Mouse (Mus musculus) MEL (cell line): Measurements from ENCODE around the gene Cdiptos. TPM values are rescaled to one million over a fixed set of nuclear protein-coding genes. Genes with fewer than 3 reads are reported as not detected.
A peak's percentile ranks its signal among the peaks of the same experiment; 100 is the strongest.

Source experiments
- DNase-seq: peaks from one replicate; pipeline ENCODE4 v3.0.0; 2011; ENCODE audit warnings: low read depth, low spot score
- H3K27ac ChIP-seq: 2 replicates; pipeline ENCODE4 v1.5.1; 2012; ENCODE audit warnings: low read depth, mild to moderate bottlenecking, control low read depth, low read length, moderate library complexity; ENCODE audit not compliant: control insufficient read depth
- H3K27me3 ChIP-seq, 2 experiments: fragments of 150-350 bp in 1 of 2; sonication (generic) in 1 of 2; 2 replicates each; pipeline ENCODE4 v1.6.1; 2012; ENCODE audit warnings: low read length in 2 of 2, mild to moderate bottlenecking in 2 of 2, improper control_type of control experiment in 1 of 2, moderate library complexity in 1 of 2; ENCODE audit not compliant: insufficient read depth in 2 of 2, control insufficient read depth in 1 of 2
- H3K36me3 ChIP-seq, 2 experiments: 2 replicates each; pipeline ENCODE4 v1.6.1; 2012 to 2014; ENCODE audit warnings: low read length in 2 of 2, improper control_type of control experiment in 1 of 2, inconsistent platforms in 1 of 2, mild to moderate bottlenecking in 1 of 2; ENCODE audit not compliant: insufficient read depth in 2 of 2, control insufficient read depth in 1 of 2
- H3K4me1 ChIP-seq, 2 experiments: fragments of 150-350 bp in 1 of 2; sonication (generic) in 1 of 2; 2 replicates each; pipeline ENCODE4 v1.6.1; 2012; ENCODE audit warnings: low read length in 2 of 2, improper control_type of control experiment in 1 of 2, mild to moderate bottlenecking in 1 of 2; ENCODE audit not compliant: insufficient read depth in 2 of 2, control insufficient read depth in 1 of 2
- H3K4me3 ChIP-seq, 2 experiments: fragments of 150-350 bp in 1 of 2; sonication (generic) in 1 of 2; 2 replicates each; pipeline ENCODE4 v1.5.1; 2012; ENCODE audit warnings: low read depth in 2 of 2, low read length in 2 of 2, mild to moderate bottlenecking in 2 of 2, moderate library complexity in 2 of 2, control low read depth in 1 of 2, improper control_type of control experiment in 1 of 2; ENCODE audit not compliant: control insufficient read depth in 1 of 2, insufficient read depth in 1 of 2
- H3K79me2 ChIP-seq: 2 replicates; pipeline ENCODE4 v1.6.1; 2012; ENCODE audit warnings: mild to moderate bottlenecking, low read length, moderate library complexity; ENCODE audit not compliant: control insufficient read depth, poor library complexity, insufficient read depth
- H3K9ac ChIP-seq: 2 replicates; pipeline ENCODE4 v1.6.1; 2012; ENCODE audit warnings: low read depth, mild to moderate bottlenecking, control low read depth, low read length, moderate library complexity; ENCODE audit not compliant: control insufficient read depth, poor library complexity, severe bottlenecking
- H3K9me3 ChIP-seq: fragments of 150-350 bp; sonication (generic); replicated peaks from 2 replicates; pipeline ENCODE4 v1.6.1; 2012; ENCODE audit warnings: mild to moderate bottlenecking, low read length, improper control_type of control experiment, moderate library complexity; ENCODE audit not compliant: insufficient read depth
- CHD1 ChIP-seq: IDR thresholded peaks from 2 replicates; pipeline ENCODE4 v1.6.1; 2012; ENCODE audit warnings: low read depth, mild to moderate bottlenecking, inconsistent platforms, low read length, improper control_type of control experiment
- CHD2 ChIP-seq: IDR thresholded peaks from 2 replicates; pipeline ENCODE4 v1.6.1; 2011; ENCODE audit warnings: low read length, improper control_type of control experiment
- CTCF ChIP-seq, 3 experiments: IDR thresholded peaks in 2 of 3; conservative IDR thresholded peaks in 1 of 3; 2 replicates each; pipeline ENCODE4 v1.5.1; 2011 to 2012; ENCODE audit warnings: low read length in 3 of 3, low read depth in 2 of 3, mild to moderate bottlenecking in 2 of 3, improper control_type of control experiment in 1 of 3, inconsistent platforms in 1 of 3, mixed read lengths in 1 of 3, moderate library complexity in 1 of 3; ENCODE audit not compliant: control insufficient read depth in 1 of 3, insufficient read depth in 1 of 3, poor library complexity in 1 of 3, severe bottlenecking in 1 of 3
- ELF1 ChIP-seq: IDR thresholded peaks from 2 replicates; pipeline ENCODE4 v1.6.1; 2014; ENCODE audit warnings: low read depth, mild to moderate bottlenecking, inconsistent platforms, low read length, improper control_type of control experiment, moderate library complexity
- EP300 ChIP-seq, 2 experiments: IDR thresholded peaks; 2 replicates each; pipeline ENCODE4 v1.6.1; 2011; ENCODE audit warnings: improper control_type of control experiment in 2 of 2, low read length in 2 of 2, low read depth in 1 of 2, mild to moderate bottlenecking in 1 of 2
- ETS1 ChIP-seq: IDR thresholded peaks from 2 replicates; pipeline ENCODE4 v1.6.1; 2012; ENCODE audit warnings: low read depth, mild to moderate bottlenecking, inconsistent platforms, low read length, improper control_type of control experiment, moderate library complexity
- GABPA ChIP-seq: IDR thresholded peaks from 2 replicates; pipeline ENCODE4 v1.6.1; 2012; ENCODE audit warnings: low read depth, mild to moderate bottlenecking, inconsistent platforms, low read length, improper control_type of control experiment, moderate library complexity
- GATA1 ChIP-seq: IDR thresholded peaks from 2 replicates; pipeline ENCODE4 v1.6.1; 2011; ENCODE audit warnings: low read depth, low read length, improper control_type of control experiment
- HCFC1 ChIP-seq: IDR thresholded peaks from 2 replicates; pipeline ENCODE4 v1.6.1; 2012; ENCODE audit warnings: low read depth, mild to moderate bottlenecking, inconsistent platforms, low read length, improper control_type of control experiment, moderate library complexity
- MEF2A ChIP-seq: IDR thresholded peaks from 2 replicates; pipeline ENCODE4 v1.6.1; 2014; ENCODE audit warnings: low read depth, mild to moderate bottlenecking, inconsistent platforms, low read length, improper control_type of control experiment; ENCODE audit not compliant: poor library complexity, insufficient replicate concordance, severe bottlenecking; ENCODE audit errors: extremely low read depth
- MYB ChIP-seq: IDR thresholded peaks from 2 replicates; pipeline ENCODE4 v1.6.1; 2011; ENCODE audit warnings: mild to moderate bottlenecking, low read depth, low read length, improper control_type of control experiment
- MYC ChIP-seq: IDR thresholded peaks from 2 replicates; pipeline ENCODE4 v1.6.1; 2011; ENCODE audit warnings: low read depth, mild to moderate bottlenecking, low read length, improper control_type of control experiment, moderate library complexity
- NELFE ChIP-seq: IDR thresholded peaks from 2 replicates; pipeline ENCODE4 v1.6.1; 2011; ENCODE audit warnings: low read depth, low read length, improper control_type of control experiment
- POLR2AphosphoS5 ChIP-seq: IDR thresholded peaks from 2 replicates; pipeline ENCODE4 v1.6.1; 2012; ENCODE audit warnings: low read depth, borderline replicate concordance, mild to moderate bottlenecking, inconsistent platforms, low read length, moderate library complexity, mixed read lengths
- RAD21 ChIP-seq: IDR thresholded peaks from 2 replicates; pipeline ENCODE4 v1.6.1; 2011; ENCODE audit warnings: mild to moderate bottlenecking, low read depth, low read length, improper control_type of control experiment
- RCOR1 ChIP-seq: IDR thresholded peaks from 2 replicates; pipeline ENCODE4 v1.6.1; 2012; ENCODE audit warnings: low read depth, mild to moderate bottlenecking, inconsistent platforms, low read length, improper control_type of control experiment
- SMC3 ChIP-seq: IDR thresholded peaks from 2 replicates; pipeline ENCODE4 v1.6.1; 2011; ENCODE audit warnings: low read depth, low read length, improper control_type of control experiment
- TBP ChIP-seq: IDR thresholded peaks from 2 replicates; pipeline ENCODE4 v1.8.0; 2011; ENCODE audit warnings: low read depth, low read length, improper control_type of control experiment
- ZC3H11A ChIP-seq: IDR thresholded peaks from 2 replicates; pipeline ENCODE4 v1.6.1; 2012; ENCODE audit warnings: low read depth, mild to moderate bottlenecking, inconsistent platforms, low read length, improper control_type of control experiment
- ZNF384 ChIP-seq: IDR thresholded peaks from 2 replicates; pipeline ENCODE4 v1.6.1; 2012; ENCODE audit warnings: low read depth, mild to moderate bottlenecking, inconsistent platforms, low read length, improper control_type of control experiment
- polyA plus RNA-seq, 2 experiments: library from polyadenylated mRNA; stranded (reverse) in 1 of 2; unstranded in 1 of 2; fragments of >175 nt in 1 of 2; fragments of >200 nt in 1 of 2; gene quantifications; 2 replicates each; pipeline versions ENCODE4 v1.2.1 to v1.2.4; 2012; ENCODE audit warnings: low replicate concordance in 2 of 2, low read depth in 1 of 2; ENCODE audit not compliant: insufficient read length in 2 of 2, insufficient read depth in 1 of 2, missing spikeins in 1 of 2
- total RNA-seq: library from RNA; depleted of rRNA; stranded (reverse); fragments of 300-350 nt; gene quantifications from 2 replicates; pipeline ENCODE4 v1.2.3, GENCODE M21; 2012

Gene Cdiptos
- total and polyA plus RNA-seq, 3 experiments = 0.35 to 1.8 TPM; not detected in 1

DNA sequence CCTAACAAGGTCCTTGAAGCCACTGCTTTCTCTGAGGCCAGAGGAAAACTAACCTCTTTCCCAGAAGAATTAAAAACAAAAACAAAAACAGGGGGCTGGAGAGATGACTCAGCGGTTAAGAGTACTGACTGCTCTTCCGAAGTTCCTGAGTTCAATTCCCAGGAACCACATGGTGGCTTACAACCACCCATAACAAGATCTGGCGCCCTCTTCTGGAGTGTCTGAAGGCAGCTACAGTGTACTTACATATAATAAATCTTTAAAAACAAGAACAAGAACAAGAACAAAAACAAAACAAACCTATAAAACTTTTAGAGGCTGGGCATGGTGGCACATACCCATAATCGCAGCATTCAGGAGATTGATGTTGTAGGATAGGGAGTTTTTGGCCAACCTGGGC lies 20.6 kb upstream of the Cdiptos start:
- Histone ChIP-seq H3K4me3 (no peak overlapping the region), H3K27me3 (no peaks in the 10 kb centered on the region), H3K9ac (no peak overlapping the region), H3K4me1 (no peaks in the 10 kb centered on the region), H3K9me3 (no peaks in the 10 kb centered on the region), H3K79me2 (no peaks in the 10 kb centered on the region), H3K27ac (no peak overlapping the region), H3K36me3 (no peaks in the 10 kb centered on the region; a peak in 2 of 4 replicates)
- peak; percentile 65 for TF ChIP-seq SMC3
- TF ChIP-seq ZC3H11A = peak; percentile 38; the same call in 1 of the 2 replicates
- no peak for TF ChIP-seq TBP
- peak; percentile 14 to 50 (median 27); a peak in 4 of 6 replicates for TF ChIP-seq CTCF (IDR thresholded peaks at IDR 0.05 in 2 of 3, conservative IDR thresholded peaks at IDR 0.05 in 1 of 3; ENCODE audit: control insufficient read depth in 1 of 3, insufficient read depth in 1 of 3, low read depth in 2 of 3, low read length in 3 of 3, poor library complexity in 1 of 3, severe bottlenecking in 1 of 3)
- TF ChIP-seq ELF1 = no peak
- TF ChIP-seq MYC = 0 out of 2 replicates have a peak, but pooled peaks have one; percentile 28
- no peak for TF ChIP-seq EP300 (IDR thresholded peaks at IDR 0.05; ENCODE audit: low read depth in 1 of 2, low read length in 2 of 2)
- TF ChIP-seq POLR2AphosphoS5 = no peak
- no peak for TF ChIP-seq GATA1
- peak; percentile 34 for TF ChIP-seq RAD21
- no peak for TF ChIP-seq MYB
- DNase-seq = peak; percentile 43

DNA sequence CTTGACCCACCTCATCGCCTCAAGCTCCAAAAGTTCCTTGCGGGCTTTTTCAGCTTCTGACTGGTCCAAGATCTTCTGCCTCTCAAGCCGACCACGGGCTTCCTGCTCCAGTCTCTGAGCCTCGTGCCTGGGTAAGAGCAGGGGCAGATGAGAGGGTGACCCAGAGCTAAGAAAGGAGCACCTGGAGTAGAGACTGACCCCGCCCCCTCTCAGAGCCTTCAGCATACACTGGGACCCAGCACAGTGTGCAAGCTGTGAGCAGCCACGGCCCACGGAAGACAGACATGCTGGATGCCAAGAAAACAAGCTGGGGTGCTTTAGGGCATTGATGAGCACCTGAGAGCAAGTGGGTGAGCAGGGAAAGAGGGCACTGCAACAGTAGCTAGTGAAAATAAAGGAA lies 12.9 kb upstream of the Cdiptos start:
- TF ChIP-seq CHD2 = no peak
- no peak for TF ChIP-seq ETS1
- TF ChIP-seq ZNF384 = no peak
- no peak for TF ChIP-seq ZC3H11A
- TF ChIP-seq HCFC1 = no peak
- no peak for TF ChIP-seq GABPA
- no peak for TF ChIP-seq CHD1
- TF ChIP-seq NELFE = no peak
- TF ChIP-seq GATA1 = no peak
- no peak for TF ChIP-seq MYC
- no peak for TF ChIP-seq MEF2A
- no peak for TF ChIP-seq ELF1
- no peak for TF ChIP-seq RCOR1
- TF ChIP-seq RAD21 = no peak
- DNase-seq = no peak
- no peaks in the 10 kb centered on the region for H3K9me3 ChIP-seq
- no peaks in the 10 kb centered on the region for H3K79me2 ChIP-seq
- no peak overlapping the region for H3K9ac ChIP-seq
- no peaks in the 10 kb centered on the region for H3K4me1 ChIP-seq
- H3K36me3 ChIP-seq = no peaks in the 10 kb centered on the region; a peak in 1 of 4 replicates
- H3K27me3 ChIP-seq = no peaks in the 10 kb centered on the region
- H3K27ac ChIP-seq = no peak overlapping the region
- no peak overlapping the region for H3K4me3 ChIP-seq
